Mouse (Mus musculus): ENCODE results near the gene Mslnl. TPM values are rescaled to one million over a fixed set of nuclear protein-coding genes. Genes with fewer than 3 reads are reported as not detected.

Gene Mslnl
- polyA plus RNA-seq, 1 experiment, result 0.65 TPM

DNA sequence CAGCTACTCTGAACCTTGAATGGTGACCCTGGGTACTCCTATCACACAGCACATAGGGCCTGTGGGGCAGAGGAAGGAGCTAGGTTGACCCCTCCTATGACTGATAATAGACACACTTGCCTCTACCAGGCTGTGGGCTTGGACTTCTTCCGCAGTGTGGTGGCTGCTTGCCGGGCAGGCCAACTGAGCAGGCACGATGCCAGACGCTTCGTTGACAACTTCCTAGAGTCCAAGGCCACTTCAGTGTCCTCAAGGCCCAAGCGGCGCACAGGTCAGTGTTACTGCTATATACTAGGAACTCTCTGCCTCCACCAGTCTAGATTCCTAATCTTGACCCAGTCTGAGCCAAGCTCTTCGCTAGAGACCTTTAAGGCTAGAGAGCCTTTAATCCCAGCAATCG is 8.0 kb downstream of the Mslnl start:
- no peak for TF ChIP-seq POLR2A (IDR thresholded peaks at IDR 0.05; ENCODE audit: control insufficient read depth, low read depth, low read length)
- no peak for TF ChIP-seq CTCF (IDR thresholded peaks at IDR 0.05; ENCODE audit: control insufficient read depth, insufficient read depth, insufficient replicate concordance, low read depth, low read length)
- no peaks in the 10 kb centered on the region for H3K27me3 ChIP-seq (ENCODE audit: control insufficient read depth, insufficient read depth, low read length)
- no peak overlapping the region for H3K4me3 ChIP-seq (ENCODE audit: control insufficient read depth, low read depth, low read length)
- no peaks in the 10 kb centered on the region for H3K36me3 ChIP-seq (ENCODE audit: control insufficient read depth, insufficient read depth, low read length)
- peaks cover 5% of the 10 kb centered on the region for H3K4me1 ChIP-seq (ENCODE audit: control insufficient read depth, insufficient read depth, low read length)
- H3K27ac ChIP-seq (ENCODE audit: control insufficient read depth, insufficient read depth, low read depth, low read length), result no peak overlapping the region

DNA sequence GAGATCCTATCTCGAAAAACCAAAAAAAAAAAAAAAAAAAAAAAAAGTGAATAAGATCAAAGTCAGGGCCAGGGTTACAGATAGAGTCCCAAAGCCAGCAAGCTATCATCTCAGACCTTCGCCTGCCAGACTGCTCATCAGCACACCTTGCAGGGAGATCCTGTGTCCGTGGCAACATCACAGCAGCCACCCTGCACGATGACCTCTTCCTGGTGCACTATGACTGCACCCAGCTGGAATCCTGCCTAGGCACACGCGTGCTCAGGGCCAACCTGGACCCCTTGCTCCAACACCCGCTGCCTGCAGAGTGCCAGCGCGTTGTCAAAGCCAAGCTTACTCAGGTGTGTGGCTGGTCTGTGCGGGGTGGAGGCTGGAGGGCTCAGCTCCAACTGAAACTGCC is 8.5 kb downstream of the Mslnl start:
- no peaks in the 10 kb centered on the region for H3K27me3 ChIP-seq (ENCODE audit: control insufficient read depth, insufficient read depth, low read length)

DNA sequence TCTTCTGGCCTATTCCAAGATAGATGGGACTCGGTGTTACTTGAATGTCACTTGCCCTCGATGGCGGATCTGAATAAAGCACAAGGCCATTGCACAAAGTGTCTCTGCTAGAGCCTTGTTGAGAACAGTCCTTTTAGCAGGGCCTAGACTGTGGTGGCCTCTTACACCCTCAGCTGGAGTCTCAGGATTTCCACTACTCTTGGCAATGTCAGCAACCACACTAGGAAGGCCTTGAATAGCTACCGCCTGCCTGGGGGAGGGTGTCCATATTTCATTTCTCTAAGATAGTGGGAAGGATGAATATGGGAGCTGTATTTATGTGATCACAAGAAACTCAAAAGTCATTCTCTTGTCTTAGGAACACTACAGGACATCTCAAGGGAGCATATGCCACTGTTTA is 12.4 kb downstream of the Mslnl start:
- Histone ChIP-seq H3K4me1 (ENCODE audit: control insufficient read depth, insufficient read depth, low read length) (peaks cover 5% of the 10 kb centered on the region), H3K27ac (ENCODE audit: control insufficient read depth, insufficient read depth, low read depth, low read length) (no peak overlapping the region), H3K27me3 (ENCODE audit: control insufficient read depth, insufficient read depth, low read length) (no peaks in the 10 kb centered on the region), H3K36me3 (ENCODE audit: control insufficient read depth, insufficient read depth, low read length) (no peaks in the 10 kb centered on the region), H3K4me3 (ENCODE audit: control insufficient read depth, low read depth, low read length) (no peak overlapping the region)
- TF ChIP-seq CTCF (IDR thresholded peaks at IDR 0.05; ENCODE audit: control insufficient read depth, insufficient read depth, insufficient replicate concordance, low read depth, low read length) (no peak), POLR2A (IDR thresholded peaks at IDR 0.05; ENCODE audit: control insufficient read depth, low read depth, low read length) (no peak)

More for the DNA sequence above, 8.5 kb downstream of the Mslnl start:
- Histone ChIP-seq H3K36me3 (ENCODE audit: control insufficient read depth, insufficient read depth, low read length) (no peaks in the 10 kb centered on the region), H3K27ac (ENCODE audit: control insufficient read depth, insufficient read depth, low read depth, low read length) (no peak overlapping the region), H3K4me3 (ENCODE audit: control insufficient read depth, low read depth, low read length) (no peak overlapping the region), H3K4me1 (ENCODE audit: control insufficient read depth, insufficient read depth, low read length) (peaks cover 5% of the 10 kb centered on the region)
- TF ChIP-seq POLR2A (IDR thresholded peaks at IDR 0.05; ENCODE audit: control insufficient read depth, low read depth, low read length) (no peak), CTCF (IDR thresholded peaks at IDR 0.05; ENCODE audit: control insufficient read depth, insufficient read depth, insufficient replicate concordance, low read depth, low read length) (no peak)

DNA sequence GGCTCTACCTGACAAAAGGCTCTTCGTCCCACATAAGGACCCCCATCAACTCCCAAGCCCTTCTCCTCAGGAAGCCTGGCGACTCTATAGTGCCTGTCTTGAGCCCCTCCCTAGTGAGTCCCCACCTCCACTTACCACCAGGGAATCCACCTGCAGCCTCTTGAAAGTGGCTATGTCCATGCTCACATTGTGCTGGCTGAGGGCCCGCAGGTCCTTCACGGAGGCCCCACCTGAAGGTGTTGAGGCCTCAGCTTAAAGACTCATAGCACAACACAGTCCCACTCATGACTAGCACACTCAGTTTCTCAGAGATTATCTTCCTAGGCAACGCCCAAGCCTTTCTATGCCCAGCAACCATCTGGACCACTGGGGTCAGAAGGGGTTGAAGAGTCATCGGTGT is 13.5 kb downstream of the Mslnl start:
- peaks cover 4% of the 10 kb centered on the region for H3K4me1 ChIP-seq (ENCODE audit: control insufficient read depth, insufficient read depth, low read length)
- TF ChIP-seq CTCF (IDR thresholded peaks at IDR 0.05; ENCODE audit: control insufficient read depth, insufficient read depth, insufficient replicate concordance, low read depth, low read length) (no peak), POLR2A (IDR thresholded peaks at IDR 0.05; ENCODE audit: control insufficient read depth, low read depth, low read length) (no peak)
- no peak overlapping the region for H3K4me3 ChIP-seq (ENCODE audit: control insufficient read depth, low read depth, low read length)
- H3K27me3 ChIP-seq (ENCODE audit: control insufficient read depth, insufficient read depth, low read length), result no peaks in the 10 kb centered on the region
- no peak overlapping the region for H3K27ac ChIP-seq (ENCODE audit: control insufficient read depth, insufficient read depth, low read depth, low read length)
- no peaks in the 10 kb centered on the region for H3K36me3 ChIP-seq (ENCODE audit: control insufficient read depth, insufficient read depth, low read length)

DNA sequence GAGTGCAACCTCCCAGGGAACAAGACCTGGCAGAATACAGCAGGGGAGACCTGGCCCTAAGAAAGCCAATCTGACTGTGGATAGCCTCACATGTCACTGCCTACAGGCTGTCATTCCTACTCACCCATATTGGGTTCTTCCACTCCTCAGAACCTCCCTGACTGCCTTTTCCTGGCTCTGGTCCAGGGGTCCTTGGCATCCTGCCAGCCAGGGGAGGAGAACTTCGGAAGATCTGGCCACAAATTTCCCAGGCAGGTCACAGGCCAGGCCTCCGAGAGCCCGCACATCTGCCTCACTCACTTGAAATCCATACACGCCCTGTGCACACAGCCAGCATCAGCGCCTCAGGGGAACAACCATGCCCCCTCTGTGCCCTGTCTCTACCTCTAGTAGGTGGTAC is 15.6 kb downstream of the Mslnl start:
- no peak overlapping the region for H3K27ac ChIP-seq (ENCODE audit: control insufficient read depth, insufficient read depth, low read depth, low read length)
- H3K4me3 ChIP-seq (ENCODE audit: control insufficient read depth, low read depth, low read length), result no peak overlapping the region
- no peak for TF ChIP-seq POLR2A (IDR thresholded peaks at IDR 0.05; ENCODE audit: control insufficient read depth, low read depth, low read length)
- no peak for TF ChIP-seq CTCF (IDR thresholded peaks at IDR 0.05; ENCODE audit: control insufficient read depth, insufficient read depth, insufficient replicate concordance, low read depth, low read length)
- H3K4me1 ChIP-seq (ENCODE audit: control insufficient read depth, insufficient read depth, low read length), result no peaks in the 10 kb centered on the region
- no peaks in the 10 kb centered on the region for H3K36me3 ChIP-seq (ENCODE audit: control insufficient read depth, insufficient read depth, low read length)
- H3K27me3 ChIP-seq (ENCODE audit: control insufficient read depth, insufficient read depth, low read length), result no peaks in the 10 kb centered on the region

DNA sequence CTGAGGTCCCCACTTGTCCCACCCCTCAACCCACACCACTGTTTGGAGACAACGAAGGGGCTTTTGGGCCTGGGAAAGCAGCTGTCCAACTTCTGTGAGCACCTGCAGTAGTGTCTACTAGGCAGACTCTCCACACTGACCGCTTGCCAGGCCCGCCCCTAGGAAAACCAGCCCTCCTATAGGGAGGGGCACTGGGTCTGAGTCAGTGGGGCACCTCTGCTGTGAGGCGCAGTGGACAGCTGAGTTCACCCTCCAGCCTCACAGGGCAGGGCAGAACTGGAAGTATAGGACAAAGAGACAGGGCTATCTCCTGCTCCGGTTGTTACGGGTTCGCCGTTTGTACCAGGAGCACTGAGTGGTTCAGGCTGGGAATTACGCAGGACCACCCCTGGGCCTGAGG is 18.4 kb downstream of the Mslnl start, which contains the start of gene Msln:
Gene Msln (minus strand): TSS at position 138 of the 400 bp plus-strand sequence.
- no peak within 1 kb of the TSS for H3K27ac ChIP-seq (ENCODE audit: control insufficient read depth, insufficient read depth, low read depth, low read length)
- H3K4me1 ChIP-seq (ENCODE audit: control insufficient read depth, insufficient read depth, low read length), result no peaks in the 10 kb centered on the region

DNA sequence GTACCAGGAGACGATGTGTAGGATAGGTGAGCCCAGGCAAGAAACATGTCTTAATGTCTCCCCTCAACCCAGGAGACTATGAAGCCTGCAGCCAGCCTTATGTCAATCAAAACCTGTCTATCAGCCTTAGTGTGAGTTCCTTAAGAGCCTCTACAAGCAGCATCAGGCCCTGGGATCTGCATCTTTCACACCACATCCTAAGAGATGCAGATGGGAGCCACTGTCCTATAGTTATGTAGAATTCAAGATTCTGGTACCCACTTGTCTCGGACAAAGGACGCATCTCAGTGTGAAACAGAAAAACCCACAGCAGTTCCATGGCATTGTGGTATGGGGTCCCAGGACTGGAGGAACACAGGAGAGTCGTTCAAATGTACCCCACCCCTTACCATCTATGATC is 19.2 kb downstream of the Mslnl start:
- H3K4me1 ChIP-seq (ENCODE audit: control insufficient read depth, insufficient read depth, low read length), result no peaks in the 10 kb centered on the region
- TF ChIP-seq CTCF (IDR thresholded peaks at IDR 0.05; ENCODE audit: control insufficient read depth, insufficient read depth, insufficient replicate concordance, low read depth, low read length) (no peak), POLR2A (IDR thresholded peaks at IDR 0.05; ENCODE audit: control insufficient read depth, low read depth, low read length) (no peak)
- no peak overlapping the region for H3K27ac ChIP-seq (ENCODE audit: control insufficient read depth, insufficient read depth, low read depth, low read length)
- no peaks in the 10 kb centered on the region for H3K27me3 ChIP-seq (ENCODE audit: control insufficient read depth, insufficient read depth, low read length)
- H3K4me3 ChIP-seq (ENCODE audit: control insufficient read depth, low read depth, low read length), result no peak overlapping the region
- no peaks in the 10 kb centered on the region for H3K36me3 ChIP-seq (ENCODE audit: control insufficient read depth, insufficient read depth, low read length)

More for the DNA sequence above, 18.4 kb downstream of the Mslnl start, which contains the start of gene Msln:
- H3K27me3 ChIP-seq (ENCODE audit: control insufficient read depth, insufficient read depth, low read length), result no peaks in the 10 kb centered on the region
- no peaks in the 10 kb centered on the region for H3K36me3 ChIP-seq (ENCODE audit: control insufficient read depth, insufficient read depth, low read length)
- no peak for TF ChIP-seq CTCF (IDR thresholded peaks at IDR 0.05; ENCODE audit: control insufficient read depth, insufficient read depth, insufficient replicate concordance, low read depth, low read length)
- no peak for TF ChIP-seq POLR2A (IDR thresholded peaks at IDR 0.05; ENCODE audit: control insufficient read depth, low read depth, low read length)
- H3K4me3 ChIP-seq (ENCODE audit: control insufficient read depth, low read depth, low read length), result no peak within 1 kb of the TSS
